Mouse (Mus musculus) cortical plate, adult 2 months (tissue): Measurements from ENCODE around the gene Cttnbp2nl. TPM values are rescaled to one million over a fixed set of nuclear protein-coding genes. Genes with fewer than 3 reads are reported as not detected.

ENCODE experiments used
- H3K27ac ChIP-seq: fragments of 200-500 bp; 2 replicates; pipeline ENCODE4 v1.5.1; 2012; ENCODE audit warnings: low read length, control low read depth, inconsistent platforms; ENCODE audit not compliant: insufficient read depth
- H3K4me1 ChIP-seq: fragments of 200-500 bp; 2 replicates; pipeline ENCODE4 v1.6.1; 2011; ENCODE audit warnings: low read length; ENCODE audit not compliant: control insufficient read depth, insufficient read depth
- H3K4me3 ChIP-seq: fragments of 200-500 bp; 2 replicates; pipeline ENCODE4 v1.5.1; 2011; ENCODE audit warnings: mild to moderate bottlenecking, low read length, control low read depth; ENCODE audit not compliant: insufficient read depth
- CTCF ChIP-seq: fragments of 200-500 bp; IDR thresholded peaks from 2 replicates; pipeline ENCODE4 v1.5.1; 2011; ENCODE audit warnings: mild to moderate bottlenecking, control low read depth, low read length; ENCODE audit not compliant: insufficient read depth; ENCODE audit errors: extremely low read depth
- POLR2A ChIP-seq: fragments of 200-500 bp; IDR thresholded peaks from 2 replicates; pipeline ENCODE4 v1.6.1; 2011; ENCODE audit warnings: mild to moderate bottlenecking, low read length, control low read depth; ENCODE audit not compliant: insufficient read depth; ENCODE audit errors: extremely low read depth
- polyA plus RNA-seq: library from polyadenylated mRNA; depleted of rRNA; stranded (reverse); fragments of >200 nt; gene quantifications from 2 replicates; pipeline ENCODE4 v1.2.3, GENCODE M21; 2012

The Cttnbp2nl gene
- polyA plus RNA-seq, 1 experiment = 6.8 TPM

DNA sequence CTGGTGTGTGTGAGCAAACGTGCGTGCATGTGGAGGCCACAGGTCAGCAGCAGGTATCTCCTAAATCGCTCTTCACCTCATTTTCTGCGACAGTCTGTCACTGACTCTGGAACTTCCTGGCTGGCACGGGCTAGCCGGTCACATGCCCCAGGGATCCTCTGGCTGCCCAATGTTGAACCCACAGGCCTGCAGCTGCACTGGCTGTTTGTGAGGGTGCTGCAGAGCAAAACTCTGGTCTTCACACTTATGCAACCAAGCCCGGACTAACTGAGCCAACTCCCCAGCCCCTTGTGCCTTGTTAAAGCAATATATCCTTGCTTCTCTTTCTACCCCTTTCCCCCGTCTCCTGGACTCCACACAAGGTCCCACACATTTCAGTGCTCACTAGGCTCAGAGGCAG is 5.3 kb downstream of the Cttnbp2nl start:
- Histone ChIP-seq H3K4me3 (no peak overlapping the region), H3K4me1 (peaks cover 4% of the 10 kb centered on the region; the same call in 1 of the 2 replicates), H3K27ac (peak overlapping the region; percentile 66; the same call in 1 of the 2 replicates)
- 0 out of 2 replicates have a peak, but pooled peaks have one; percentile 14 for TF ChIP-seq POLR2A
- no peak for TF ChIP-seq CTCF

DNA sequence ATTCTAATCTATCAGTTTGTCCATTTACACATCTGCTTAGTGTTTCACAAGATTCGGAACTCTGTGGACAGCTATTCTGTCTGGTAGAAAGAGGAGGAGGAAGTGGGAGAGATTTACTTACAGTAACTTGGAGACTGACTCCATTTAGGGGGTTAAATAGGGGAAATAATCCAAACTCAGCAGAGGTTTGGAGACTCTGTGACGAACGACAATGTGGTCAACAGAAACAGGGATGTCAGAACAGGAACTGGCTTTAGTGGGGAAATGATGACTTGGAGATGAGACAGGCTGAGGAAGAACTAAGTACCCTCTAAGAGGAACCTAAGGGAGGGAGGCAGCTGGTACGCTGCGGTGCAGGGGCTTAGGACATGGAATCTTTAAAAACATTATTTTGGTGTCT is 6.1 kb downstream of the Cttnbp2nl start:
- no peak for TF ChIP-seq POLR2A
- TF ChIP-seq CTCF = no peak
- no peak overlapping the region for H3K27ac ChIP-seq
- peaks cover 4% of the 10 kb centered on the region; the same call in 1 of the 2 replicates for H3K4me1 ChIP-seq
- no peak overlapping the region for H3K4me3 ChIP-seq

DNA sequence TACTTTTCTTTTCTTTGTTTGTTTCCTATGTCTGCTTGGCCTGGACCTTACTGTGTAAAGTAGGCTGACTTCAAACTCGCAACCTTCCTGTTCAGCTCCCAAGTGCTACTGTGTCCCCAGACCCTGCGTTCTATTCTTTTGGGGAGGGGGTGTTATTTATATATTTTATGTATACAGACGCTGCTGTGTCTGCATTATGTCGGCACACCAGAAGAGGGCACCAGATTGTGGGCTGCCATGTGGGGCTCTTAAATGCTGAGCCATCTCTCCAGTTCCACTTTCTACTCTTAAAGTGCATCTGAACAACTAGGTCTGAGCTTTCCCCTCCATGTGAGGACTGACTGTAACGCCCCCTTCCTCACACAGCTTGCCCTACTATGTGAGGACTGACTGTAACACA is 9.2 kb downstream of the Cttnbp2nl start:
- no peak overlapping the region for H3K27ac ChIP-seq
- H3K4me3 ChIP-seq = no peak overlapping the region
- TF ChIP-seq POLR2A (no peak), CTCF (no peak)
- H3K4me1 ChIP-seq = no peaks in the 10 kb centered on the region; the same call in 1 of the 2 replicates

DNA sequence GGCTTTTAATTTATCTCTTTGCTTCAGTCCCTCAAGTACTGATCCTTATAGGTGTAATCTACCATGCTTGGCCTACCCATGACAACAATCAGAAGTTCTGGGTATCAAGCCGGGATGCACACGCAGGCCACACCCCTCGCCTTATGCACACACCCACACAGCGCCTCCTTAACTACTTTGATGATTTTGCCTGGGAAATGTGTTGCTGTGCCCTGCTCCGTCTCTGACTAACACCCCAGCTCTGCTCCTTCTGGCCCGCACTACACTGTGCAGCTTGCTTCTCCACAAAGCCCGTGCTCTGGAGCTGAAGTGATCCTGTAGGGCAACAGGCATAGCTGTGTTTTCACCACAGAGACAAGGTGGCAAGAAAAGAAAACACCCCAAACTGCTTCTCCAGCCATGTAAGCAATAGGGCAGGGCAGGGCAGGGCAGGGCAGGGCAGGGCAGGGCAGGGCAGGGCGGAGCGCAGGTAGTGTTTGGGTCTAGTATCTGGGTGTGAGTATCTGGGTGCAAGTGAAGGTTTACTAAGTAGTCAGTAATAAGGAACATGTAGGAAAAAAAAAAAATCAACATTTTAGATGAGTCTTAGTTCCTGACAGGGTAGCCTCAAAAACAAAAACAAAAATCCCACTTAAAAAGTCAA is 11.8 kb downstream of the Cttnbp2nl start:
- Histone ChIP-seq H3K4me3 (no peak overlapping the region), H3K27ac (no peak overlapping the region), H3K4me1 (no peaks in the 10 kb centered on the region; the same call in 1 of the 2 replicates)
- TF ChIP-seq POLR2A (no peak), CTCF (no peak)

DNA sequence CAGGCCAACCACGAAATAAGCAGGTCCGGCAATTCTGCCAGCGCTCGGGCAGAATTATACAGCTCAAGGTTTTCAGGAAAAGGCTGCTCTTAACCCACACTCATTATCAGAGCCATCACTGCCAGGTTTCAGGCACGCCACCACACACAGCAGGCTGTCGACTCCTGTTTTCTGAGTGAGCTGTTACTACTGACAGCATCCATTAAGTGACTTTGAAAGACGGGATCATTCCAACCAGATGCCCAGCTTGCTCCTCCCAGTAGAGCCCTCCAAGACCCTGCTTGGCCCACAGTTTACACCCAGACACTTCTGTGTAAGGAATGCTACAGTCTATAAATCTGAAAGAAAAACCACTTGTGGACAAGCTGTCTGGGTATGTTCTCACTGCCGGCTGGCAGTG is 12.9 kb downstream of the Cttnbp2nl start:
- Histone ChIP-seq H3K27ac (no peak overlapping the region), H3K4me1 (no peaks in the 10 kb centered on the region; the same call in 1 of the 2 replicates), H3K4me3 (no peak overlapping the region)
- no peak for TF ChIP-seq CTCF
- TF ChIP-seq POLR2A = no peak

DNA sequence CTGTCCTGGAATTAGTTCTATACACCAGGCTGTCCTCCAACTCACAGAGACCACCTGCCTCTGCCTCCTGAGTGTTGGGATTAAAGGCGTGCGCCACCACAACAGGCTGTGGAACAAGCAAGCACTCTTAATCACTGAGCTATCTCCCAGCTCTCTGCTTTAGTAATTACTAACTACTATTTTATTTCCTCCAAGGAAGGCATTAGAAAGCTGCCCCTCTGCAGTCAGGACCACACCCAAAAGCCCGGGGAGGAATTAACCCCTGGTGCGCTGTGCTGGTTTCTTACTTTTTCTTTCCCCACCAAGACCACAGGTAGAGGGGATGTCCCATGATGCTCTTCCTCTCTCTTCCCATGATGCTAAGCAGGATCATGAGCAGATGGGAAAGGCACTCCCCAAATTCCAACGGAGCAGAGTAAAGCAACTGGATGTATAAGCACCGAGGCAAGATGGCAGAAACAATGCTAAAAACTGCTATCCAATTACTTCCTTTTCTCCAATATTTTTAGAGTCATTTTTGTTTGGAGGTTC is 15.6 kb downstream of the Cttnbp2nl start:
- no peak overlapping the region for H3K4me3 ChIP-seq
- no peak overlapping the region for H3K27ac ChIP-seq
- no peaks in the 10 kb centered on the region for H3K4me1 ChIP-seq
- TF ChIP-seq CTCF = no peak
- TF ChIP-seq POLR2A = no peak

DNA sequence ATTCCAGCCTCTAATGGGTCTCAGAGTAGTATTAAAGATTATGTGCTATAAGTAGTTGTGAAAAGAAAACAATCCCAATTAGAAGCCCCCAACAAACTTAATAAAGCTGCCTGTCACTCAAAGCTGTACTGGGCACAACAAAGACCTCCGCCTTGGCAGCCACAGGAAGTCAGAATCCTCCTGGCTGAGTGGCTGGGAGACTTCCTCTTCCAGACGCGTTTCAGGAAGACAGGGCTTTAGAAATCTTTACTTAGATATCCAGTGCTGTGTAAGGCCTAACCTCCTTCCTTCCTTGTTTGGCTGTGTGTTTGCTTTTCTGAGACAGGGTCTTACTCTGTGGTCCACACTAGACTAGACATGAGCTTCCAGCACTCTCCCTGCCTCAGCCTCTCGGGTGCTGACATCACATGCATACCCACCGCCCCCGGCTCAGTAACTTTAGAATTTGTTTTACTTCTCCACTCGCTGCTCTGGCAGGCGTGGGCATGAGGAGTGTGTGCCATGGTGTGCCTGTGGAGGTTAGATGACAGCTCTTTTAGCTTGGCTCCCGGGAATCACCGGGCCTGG is 16.6 kb downstream of the Cttnbp2nl start:
- no peaks in the 10 kb centered on the region for H3K4me1 ChIP-seq
- TF ChIP-seq CTCF (no peak), POLR2A (no peak)
- no peak overlapping the region for H3K27ac ChIP-seq
- no peak overlapping the region for H3K4me3 ChIP-seq

DNA sequence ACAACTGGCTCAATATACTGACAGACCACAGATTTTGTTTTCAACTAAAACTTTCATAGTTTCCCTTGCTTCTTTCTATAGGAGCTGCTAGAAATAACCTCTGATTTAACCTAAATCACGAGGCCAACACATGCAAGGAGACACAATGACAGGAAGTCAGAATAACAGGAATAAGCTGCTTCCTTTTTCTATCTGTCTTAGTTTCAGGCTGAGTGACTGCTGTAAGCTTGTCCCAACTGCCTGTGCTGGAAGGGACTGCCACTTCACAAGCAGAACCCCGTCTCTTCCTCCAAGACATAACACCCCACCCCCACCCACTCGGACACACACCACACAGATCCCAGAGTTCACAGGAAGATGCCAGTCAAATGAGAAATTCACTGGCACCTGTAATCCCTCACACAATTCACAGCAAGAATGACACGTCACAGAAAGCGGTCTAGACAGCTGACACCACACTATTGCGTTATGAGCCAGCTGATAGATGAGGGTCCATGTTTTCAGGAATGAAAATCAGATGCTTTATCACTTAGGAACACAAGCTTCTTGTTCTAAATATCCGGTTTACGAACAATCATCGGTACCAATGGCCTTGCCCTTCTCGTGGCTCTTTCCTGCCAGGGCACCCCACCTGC is 29.5 kb downstream of the Cttnbp2nl start:
- Histone ChIP-seq H3K4me3 (no peak overlapping the region), H3K27ac (peak overlapping the region; percentile 12; the same call in 1 of the 2 replicates), H3K4me1 (peaks cover 6% of the 10 kb centered on the region)
- TF ChIP-seq POLR2A = no peak
- no peak for TF ChIP-seq CTCF

DNA sequence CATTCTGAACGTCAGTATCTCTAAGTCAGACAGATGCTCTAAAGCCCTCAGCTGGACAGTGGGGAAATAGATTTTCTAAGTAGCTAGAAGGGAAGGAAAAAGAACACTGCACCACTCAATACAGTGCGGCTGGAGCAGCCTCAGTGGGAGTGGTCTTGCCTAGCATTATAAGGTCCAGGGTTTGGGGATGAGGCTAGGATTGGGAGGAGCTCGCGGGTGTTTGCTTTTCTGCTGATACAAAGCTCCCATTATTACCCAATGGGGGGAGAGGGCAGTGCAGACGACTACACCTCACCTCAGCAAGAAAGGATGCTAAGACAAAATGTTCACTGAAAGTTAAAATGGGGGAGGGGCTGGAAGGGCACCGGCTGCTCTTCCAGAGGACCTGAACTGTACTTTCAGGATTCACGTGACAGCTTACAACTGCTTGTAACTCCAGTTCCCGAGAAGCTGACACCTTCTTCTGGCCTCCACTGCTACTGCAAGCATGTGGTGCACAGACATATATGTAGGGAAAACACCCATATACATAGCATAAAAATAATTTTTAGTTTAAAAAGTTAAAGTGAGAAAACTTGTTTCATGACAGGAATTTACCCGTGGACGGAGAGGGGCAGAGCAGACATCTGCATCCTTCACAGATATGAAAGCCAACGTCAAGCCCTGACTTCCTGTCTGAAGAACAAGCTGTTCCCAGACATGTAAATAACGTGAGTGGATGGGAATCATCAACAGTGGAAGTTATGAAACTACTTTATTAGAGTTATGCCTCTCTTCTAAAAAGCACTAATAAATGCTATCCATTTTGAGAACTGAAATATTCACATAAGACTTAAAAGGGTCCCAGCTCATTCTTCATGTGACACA is 32.9 kb downstream of the Cttnbp2nl start:
- TF ChIP-seq CTCF (no peak), POLR2A (no peak)
- Histone ChIP-seq H3K27ac (peak overlapping the region; percentile 85), H3K4me3 (no peak overlapping the region), H3K4me1 (peaks cover 7% of the 10 kb centered on the region)

DNA sequence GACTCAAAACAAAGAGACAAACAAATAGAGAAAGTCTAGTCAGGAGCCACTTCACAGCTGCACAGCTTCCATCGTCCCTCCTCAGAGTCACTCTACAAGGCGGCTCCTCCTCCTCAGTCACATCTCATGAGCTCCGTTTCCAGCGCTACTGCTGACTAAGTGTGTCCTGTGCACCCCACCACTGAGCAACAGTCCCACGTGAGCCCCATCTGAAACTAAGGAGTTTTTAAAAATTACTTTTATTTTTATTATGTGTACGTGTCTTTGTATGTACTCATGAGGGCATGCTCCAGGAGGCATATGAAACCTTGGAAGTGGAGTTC is 34.2 kb downstream of the Cttnbp2nl start:
- Histone ChIP-seq H3K27ac (no peak overlapping the region), H3K4me1 (peaks cover 7% of the 10 kb centered on the region)
- no peak for TF ChIP-seq CTCF
- no peak for TF ChIP-seq POLR2A

More for the DNA sequence above, 34.2 kb downstream of the Cttnbp2nl start:
- no peak overlapping the region for H3K4me3 ChIP-seq
